Mouse (Mus musculus): ENCODE results near the gene Uqcc3. TPM values are rescaled to one million over a fixed set of nuclear protein-coding genes. Genes with fewer than 3 reads are reported as not detected.

Uqcc3 gene
- total and polyA plus RNA-seq, 3 experiments = 43.7 to 56.5 (median 49.9) TPM

- H3K27me3 ChIP-seq (ENCODE audit: control insufficient read depth, insufficient read depth, low read length) = no peaks in the 10 kb centered on the region
- no peak within 1 kb of the TSS for H3K4me3 ChIP-seq
- WGBS = 10% methylated on average over 7 of the region's 7 CpGs
- H3K4me1 ChIP-seq (ENCODE audit: control insufficient read depth, insufficient read depth, low read length) = peaks cover 2% of the 10 kb centered on the region; the same call in 1 of the 2 replicates
- TF ChIP-seq EP300 (IDR thresholded peaks at IDR 0.05; ENCODE audit: insufficient read depth, low read depth, low read length) (no peak), CTCF (IDR thresholded peaks at IDR 0.05) (no peak), POLR2A (IDR thresholded peaks at IDR 0.05; ENCODE audit: insufficient read depth, low read depth, low read length) (no peak)
- DNase-seq = peak; percentile 42 to 57
- intact Hi-C loops (cut with DNase I) = no loop called here
- H3K27ac ChIP-seq = peak within 1 kb of the TSS; percentile 6; the same call in 1 of the 2 replicates
- H3K79me2 ChIP-seq (replicated peaks; ENCODE audit: control insufficient read depth, insufficient read depth, low read length) = no peaks in the 10 kb centered on the region
- no peaks in the 10 kb centered on the region for H3K36me3 ChIP-seq (ENCODE audit: control insufficient read depth, insufficient read depth, low read length)
- no peak within 1 kb of the TSS for H3K9ac ChIP-seq (ENCODE audit: low read depth, low read length)
Observed at GRCm38 (mm10) chr19:8850402-8850901, 30.3 kb downstream of the Uqcc3 start, which contains the start of gene Lrrn4cl. Gene Lrrn4cl, plus strand, starts transcription at chr19:8850768.

GRCm38 (mm10) chr19:8848356-8848755, 32.4 kb downstream of the Uqcc3 start:
- intact Hi-C loops (cut with DNase I) = no loop called here

GRCm38 (mm10) chr19:8844371-8845129, 36.2 kb downstream of the Uqcc3 start:
- Histone ChIP-seq H3K27ac (no peak overlapping the region), H3K36me3 (ENCODE audit: control insufficient read depth, insufficient read depth, low read length) (no peaks in the 10 kb centered on the region), H3K9ac (ENCODE audit: low read depth, low read length) (no peak overlapping the region), H3K79me2 (replicated peaks; ENCODE audit: control insufficient read depth, insufficient read depth, low read length) (no peaks in the 10 kb centered on the region), H3K4me1 (ENCODE audit: control insufficient read depth, insufficient read depth, low read length) (peaks cover 3% of the 10 kb centered on the region; the same call in 1 of the 2 replicates), H3K4me3 (no peak overlapping the region), H3K27me3 (ENCODE audit: control insufficient read depth, insufficient read depth, low read length) (no peaks in the 10 kb centered on the region)
- TF ChIP-seq EP300 (IDR thresholded peaks at IDR 0.05; ENCODE audit: insufficient read depth, low read depth, low read length) (0 out of 2 replicates have a peak, but pooled peaks have one; percentile 18), POLR2A (IDR thresholded peaks at IDR 0.05; ENCODE audit: insufficient read depth, low read depth, low read length) (no peak), CTCF (IDR thresholded peaks at IDR 0.05) (peak; percentile 85)
- intact Hi-C loops (cut with DNase I) = loop anchor here (2.0 kb wide), 1 partner anchor 266 kb away; no protein-coding TSS in a partner anchor
- WGBS = 64% methylated on average over 5 of the region's 5 CpGs
- DNase-seq = peak; percentile 63 to 76

More at GRCm38 (mm10) chr19:8848356-8848755, 32.4 kb downstream of the Uqcc3 start:
- Histone ChIP-seq H3K27me3 (ENCODE audit: control insufficient read depth, insufficient read depth, low read length) (no peaks in the 10 kb centered on the region), H3K4me1 (ENCODE audit: control insufficient read depth, insufficient read depth, low read length) (peaks cover 4% of the 10 kb centered on the region; the same call in 1 of the 2 replicates), H3K79me2 (replicated peaks; ENCODE audit: control insufficient read depth, insufficient read depth, low read length) (no peaks in the 10 kb centered on the region), H3K36me3 (ENCODE audit: control insufficient read depth, insufficient read depth, low read length) (no peaks in the 10 kb centered on the region), H3K27ac (no peak overlapping the region), H3K4me3 (no peak overlapping the region), H3K9ac (ENCODE audit: low read depth, low read length) (no peak overlapping the region)
- WGBS = 89% methylated on average over 5 of the region's 5 CpGs
- DNase-seq = no peak
- TF ChIP-seq EP300 (IDR thresholded peaks at IDR 0.05; ENCODE audit: insufficient read depth, low read depth, low read length) (no peak), CTCF (IDR thresholded peaks at IDR 0.05) (no peak), POLR2A (IDR thresholded peaks at IDR 0.05; ENCODE audit: insufficient read depth, low read depth, low read length) (no peak)

- H3K36me3 ChIP-seq (ENCODE audit: control insufficient read depth, insufficient read depth, low read length) = no peaks in the 10 kb centered on the region
- intact Hi-C loops (cut with DNase I) = no loop called here
- no peaks in the 10 kb centered on the region for H3K79me2 ChIP-seq (replicated peaks; ENCODE audit: control insufficient read depth, insufficient read depth, low read length)
- no peak for TF ChIP-seq POLR2A (IDR thresholded peaks at IDR 0.05; ENCODE audit: insufficient read depth, low read depth, low read length)
- TF ChIP-seq CTCF (IDR thresholded peaks at IDR 0.05) = no peak
- TF ChIP-seq EP300 (IDR thresholded peaks at IDR 0.05; ENCODE audit: insufficient read depth, low read depth, low read length) = no peak
- H3K4me3 ChIP-seq = no peak overlapping the region
- 86% methylated on average over 6 of the region's 6 CpGs for WGBS
- no peaks in the 10 kb centered on the region for H3K27me3 ChIP-seq (ENCODE audit: control insufficient read depth, insufficient read depth, low read length)
- DNase-seq = no peak
- no peak overlapping the region for H3K27ac ChIP-seq
- peaks cover 7% of the 10 kb centered on the region; the same call in 1 of the 2 replicates for H3K4me1 ChIP-seq (ENCODE audit: control insufficient read depth, insufficient read depth, low read length)
- H3K9ac ChIP-seq (ENCODE audit: low read depth, low read length) = no peak overlapping the region
Observed at GRCm38 (mm10) chr19:8842961-8843360, 37.8 kb downstream of the Uqcc3 start.

- Histone ChIP-seq H3K79me2 (replicated peaks; ENCODE audit: control insufficient read depth, insufficient read depth, low read length) (no peaks in the 10 kb centered on the region), H3K9ac (ENCODE audit: low read depth, low read length) (no peak overlapping the region), H3K36me3 (ENCODE audit: control insufficient read depth, insufficient read depth, low read length) (no peaks in the 10 kb centered on the region), H3K4me3 (peak overlapping the region; percentile 53), H3K27ac (peak overlapping the region; percentile 59; the same call in 1 of the 2 replicates), H3K4me1 (ENCODE audit: control insufficient read depth, insufficient read depth, low read length) (peaks cover 7% of the 10 kb centered on the region; the same call in 1 of the 2 replicates), H3K27me3 (ENCODE audit: control insufficient read depth, insufficient read depth, low read length) (no peaks in the 10 kb centered on the region)
- TF ChIP-seq CTCF (IDR thresholded peaks at IDR 0.05) = no peak
- TF ChIP-seq EP300 (IDR thresholded peaks at IDR 0.05; ENCODE audit: insufficient read depth, low read depth, low read length) = no peak
- TF ChIP-seq POLR2A (IDR thresholded peaks at IDR 0.05; ENCODE audit: insufficient read depth, low read depth, low read length) = no peak
- DNase-seq = no peak
- intact Hi-C loops (cut with DNase I) = no loop called here
- 93% methylated on average over 7 of the region's 7 CpGs for WGBS
Observed at GRCm38 (mm10) chr19:8841012-8841411, 39.7 kb downstream of the Uqcc3 start.

Data from heart, adult 2 months (tissue).